Mouse (Mus musculus): ENCODE measurements at regions not wholly inside any gene's neighbourhood (a gene's known extent, or its start where the extent isn't known, plus 50 kb on each side); places are given as distances from the start of the nearest gene placed in this dataset.

DNA sequence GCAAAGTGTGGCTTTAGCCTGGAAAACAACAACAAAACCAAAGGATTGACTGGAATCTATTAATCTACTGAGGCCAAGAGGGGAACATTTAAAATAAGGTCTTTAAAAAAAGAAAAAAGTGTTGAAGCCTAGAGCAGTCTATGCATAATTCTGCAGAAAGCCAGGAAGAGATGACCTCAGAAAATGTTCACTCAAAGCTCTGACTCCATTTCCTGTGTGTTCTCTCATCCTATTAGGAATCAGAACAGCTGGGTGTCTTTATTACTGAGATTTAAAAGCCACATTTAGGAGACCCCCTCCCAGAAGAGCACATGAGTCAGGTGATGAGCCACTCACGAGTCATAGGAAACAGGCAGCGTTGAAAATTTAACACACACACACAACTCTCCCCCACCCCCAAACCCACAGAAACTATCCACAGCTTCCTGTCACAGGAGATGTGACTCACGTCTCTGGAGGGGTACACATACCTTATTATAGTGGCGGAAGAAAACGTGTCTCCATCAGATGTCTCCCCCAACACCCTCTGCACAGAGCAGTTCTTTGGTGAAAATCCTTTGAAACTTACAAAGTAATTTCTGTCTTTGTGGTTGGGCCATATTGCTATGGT lies 140.2 kb upstream of the Hmga2 start:
- no peak for DNase-seq (ENCODE audit: low read depth, low spot score)

DNA sequence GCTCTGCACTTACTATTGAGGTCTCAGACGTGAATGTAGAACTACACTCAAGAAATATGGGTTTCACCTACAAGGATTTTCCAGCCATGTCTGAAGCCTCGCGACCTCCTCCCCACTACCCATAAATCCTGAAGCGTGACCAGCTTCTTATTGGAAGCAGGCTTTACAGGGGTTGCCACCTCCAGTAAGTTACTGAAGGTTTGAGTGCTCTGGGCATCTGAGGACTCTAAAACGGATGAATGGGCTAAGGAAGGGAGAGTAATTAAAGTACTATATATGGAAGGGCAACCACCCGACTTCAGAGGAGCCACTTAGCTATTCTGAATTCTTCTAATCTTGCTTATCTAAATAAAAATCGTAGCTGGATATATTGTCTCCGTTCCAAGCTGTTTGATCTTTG lies 136.1 kb upstream of the Hmga2 start:
- peak; percentile 31 for DNase-seq (ENCODE audit: low read depth, low spot score)

DNA sequence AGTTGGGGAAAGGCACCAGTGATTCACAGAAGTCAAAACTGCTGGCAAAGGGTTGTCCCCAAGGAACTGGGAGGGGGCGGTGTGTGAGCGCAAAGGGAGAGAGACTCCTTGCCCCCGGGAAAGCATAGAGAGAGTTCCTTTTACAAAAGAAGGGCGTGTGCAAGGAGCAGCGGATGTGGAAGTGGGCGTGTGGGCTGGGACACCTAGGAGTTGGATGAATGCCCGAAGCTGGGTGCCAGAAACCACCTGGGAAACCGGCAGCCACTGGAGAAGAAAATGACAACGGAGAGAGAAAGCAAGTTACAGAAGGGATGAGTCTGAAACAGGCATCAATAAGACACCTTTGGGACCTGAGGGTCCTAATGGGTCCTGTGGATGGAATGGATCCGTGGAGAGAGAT lies 133.8 kb upstream of the Hmga2 start:
- DNase-seq (ENCODE audit: low read depth, low spot score): no peak

DNA sequence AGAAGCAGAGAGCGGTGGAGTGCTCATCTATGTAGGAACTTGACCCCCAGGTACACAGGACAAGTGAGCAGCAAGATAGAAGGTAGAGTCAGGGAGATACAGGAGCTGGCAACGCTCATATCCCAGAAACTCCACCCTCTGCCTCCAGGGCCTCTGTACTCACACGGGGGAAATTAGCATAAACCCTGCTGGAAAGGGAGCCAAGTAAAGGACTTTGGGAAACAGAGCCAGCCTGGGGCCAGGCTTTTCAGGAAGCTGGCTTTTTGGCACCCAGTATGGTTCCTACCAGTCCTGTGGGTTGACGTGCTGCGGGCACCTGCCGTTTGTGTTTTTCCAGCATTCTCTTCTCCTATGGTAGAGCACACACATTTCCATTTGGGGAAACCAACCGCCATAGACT lies 128.2 kb upstream of the Hmga2 start:
- no peak for DNase-seq (ENCODE audit: low read depth, low spot score)

DNA sequence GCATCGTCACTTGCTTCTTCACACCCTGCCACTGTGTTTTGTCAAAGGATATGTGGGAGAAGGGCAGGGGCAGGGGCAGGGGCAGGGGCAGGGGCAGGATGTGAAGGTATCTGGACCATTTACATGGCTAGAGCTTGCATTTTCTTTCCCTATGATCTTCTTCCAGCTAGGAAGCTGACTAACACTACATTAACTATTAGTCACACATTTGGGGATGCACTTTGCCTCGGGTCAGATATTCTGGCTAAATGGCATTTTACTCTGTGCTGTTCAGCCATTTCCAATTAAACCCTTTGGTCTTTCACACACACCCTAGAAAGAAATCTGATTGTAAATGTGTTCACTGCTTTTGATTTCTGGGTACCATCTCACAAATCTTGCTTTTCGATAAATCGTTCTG lies 126.9 kb upstream of the Hmga2 start:
- DNase-seq (ENCODE audit: low read depth, low spot score): no peak

DNA sequence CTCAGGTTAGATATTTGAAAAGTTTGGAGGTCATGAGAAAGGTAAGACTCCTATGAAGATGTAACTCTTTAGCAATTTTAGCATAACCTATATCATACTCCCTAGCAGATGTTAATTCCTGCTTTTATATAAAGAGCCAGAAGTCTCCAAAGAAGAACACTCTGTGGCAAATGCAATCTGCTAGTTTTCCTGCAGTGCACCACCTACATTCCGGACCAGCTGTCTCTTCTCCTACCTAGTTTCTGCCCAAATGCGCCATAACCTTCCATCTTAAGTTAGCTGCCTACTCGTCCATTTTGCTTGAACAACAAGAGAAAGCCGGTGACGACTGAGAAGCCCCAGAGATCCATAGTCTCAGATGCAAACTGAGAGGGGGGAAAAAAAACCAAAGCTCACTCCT lies 124.5 kb upstream of the Hmga2 start:
- DNase-seq (ENCODE audit: low read depth, low spot score): no peak

DNA sequence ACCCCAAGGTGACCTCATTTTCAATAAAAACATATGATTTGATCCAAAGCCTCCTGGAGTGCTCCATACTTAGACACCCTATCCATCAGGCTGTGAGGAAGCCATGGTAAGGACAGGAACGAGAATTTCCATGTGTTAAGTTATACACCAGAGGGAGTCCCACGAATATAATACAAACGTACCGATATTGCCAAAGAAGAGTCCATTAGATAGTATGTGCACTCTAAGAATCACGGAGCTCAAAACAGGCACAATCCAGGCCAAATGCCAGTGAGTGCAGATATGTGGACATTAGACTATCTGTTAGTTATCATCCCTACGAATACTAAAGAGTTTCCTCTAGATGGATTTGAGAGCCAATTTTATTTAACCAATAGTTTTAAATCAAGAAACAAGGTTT lies 123.3 kb upstream of the Hmga2 start:
- DNase-seq (ENCODE audit: low read depth, low spot score): no peak

DNA sequence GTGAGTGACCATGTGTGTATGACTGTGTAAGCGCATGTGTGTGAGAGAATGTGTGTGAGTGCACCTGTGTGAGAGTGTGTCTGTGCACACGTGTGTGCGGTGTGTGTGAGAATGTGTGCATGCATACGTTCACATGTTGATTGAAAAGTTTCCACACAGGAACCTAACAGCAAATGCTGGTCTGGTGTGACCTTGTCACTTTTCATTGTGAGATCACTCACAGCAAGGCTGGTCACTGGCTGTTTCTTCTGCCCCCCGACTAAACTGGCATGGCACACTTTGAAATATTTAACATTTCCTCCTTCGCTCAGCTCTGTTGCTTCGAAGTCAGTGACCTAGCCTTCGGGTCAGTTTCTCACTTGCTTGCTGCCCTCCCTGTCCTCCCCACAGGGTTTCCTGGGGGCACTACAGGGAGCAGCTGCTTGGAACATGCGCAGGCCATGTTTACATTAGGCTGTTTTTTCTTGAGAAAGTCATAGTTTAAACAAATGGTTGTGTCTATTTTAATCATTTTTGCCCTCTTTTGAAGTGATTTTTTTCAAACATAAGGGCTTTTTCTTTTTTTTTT lies 121.1 kb upstream of the Hmga2 start:
- no peak for DNase-seq (ENCODE audit: low read depth, low spot score)

DNA sequence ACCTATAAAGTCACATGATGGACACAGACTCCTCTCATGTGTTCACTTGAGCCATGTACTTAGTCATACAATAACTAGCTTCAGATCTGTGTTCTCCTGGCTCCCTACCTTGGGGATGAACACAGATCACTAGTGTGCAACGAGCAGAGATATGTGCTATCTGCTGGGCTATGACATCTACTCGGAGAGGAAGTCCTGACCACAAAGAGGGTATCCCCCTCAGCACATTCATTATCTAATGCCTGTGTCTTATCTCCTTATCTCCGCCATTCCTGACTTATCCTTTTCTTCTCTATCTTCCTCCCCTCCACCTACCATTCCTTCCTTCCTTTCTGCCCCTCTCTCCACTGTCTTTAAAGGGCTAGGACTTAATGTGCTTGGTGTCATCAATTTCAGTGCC lies 118.9 kb upstream of the Hmga2 start:
- DNase-seq (ENCODE audit: low read depth, low spot score): no peak

DNA sequence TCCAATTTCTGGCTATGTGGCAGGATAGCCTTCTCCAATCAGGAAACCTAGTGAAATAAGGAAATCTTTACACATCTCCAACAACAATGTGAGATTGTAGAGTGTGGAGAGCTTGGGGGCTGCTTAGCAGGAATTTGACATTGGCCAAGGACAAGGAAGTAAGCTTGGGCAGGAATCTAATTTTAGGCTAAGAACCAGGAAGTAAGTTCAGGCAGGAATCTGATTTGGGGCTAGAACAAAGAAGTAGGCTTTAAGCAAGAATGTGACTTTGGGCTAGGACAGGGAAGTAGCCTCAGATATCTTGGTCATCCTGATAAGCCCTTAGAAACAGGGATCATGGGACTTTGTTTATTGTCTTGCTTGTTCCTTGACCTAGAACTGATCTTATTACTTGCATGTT lies 117.6 kb upstream of the Hmga2 start:
- no peak for DNase-seq (ENCODE audit: low read depth, low spot score)

DNA sequence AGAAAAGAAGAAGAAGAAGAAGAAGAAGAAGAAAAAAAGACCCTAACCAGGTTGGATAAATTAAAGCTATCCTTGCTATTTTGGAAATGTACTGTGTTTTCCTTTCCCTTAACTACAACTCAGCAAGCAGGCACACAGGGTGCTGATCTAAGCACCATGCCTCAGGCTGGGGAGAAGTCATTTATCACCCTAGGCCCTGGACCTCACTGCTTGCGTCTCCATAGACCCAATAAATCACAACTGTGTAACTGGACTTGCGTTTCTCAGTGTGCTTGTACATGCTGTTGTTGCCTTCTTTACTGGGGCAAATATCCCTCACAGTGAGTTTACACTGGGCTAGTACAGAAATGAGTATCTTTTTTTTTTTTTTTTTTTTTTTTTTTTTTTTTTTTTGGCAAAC lies 113.4 kb upstream of the Hmga2 start:
- DNase-seq (ENCODE audit: low read depth, low spot score): no peak

DNA sequence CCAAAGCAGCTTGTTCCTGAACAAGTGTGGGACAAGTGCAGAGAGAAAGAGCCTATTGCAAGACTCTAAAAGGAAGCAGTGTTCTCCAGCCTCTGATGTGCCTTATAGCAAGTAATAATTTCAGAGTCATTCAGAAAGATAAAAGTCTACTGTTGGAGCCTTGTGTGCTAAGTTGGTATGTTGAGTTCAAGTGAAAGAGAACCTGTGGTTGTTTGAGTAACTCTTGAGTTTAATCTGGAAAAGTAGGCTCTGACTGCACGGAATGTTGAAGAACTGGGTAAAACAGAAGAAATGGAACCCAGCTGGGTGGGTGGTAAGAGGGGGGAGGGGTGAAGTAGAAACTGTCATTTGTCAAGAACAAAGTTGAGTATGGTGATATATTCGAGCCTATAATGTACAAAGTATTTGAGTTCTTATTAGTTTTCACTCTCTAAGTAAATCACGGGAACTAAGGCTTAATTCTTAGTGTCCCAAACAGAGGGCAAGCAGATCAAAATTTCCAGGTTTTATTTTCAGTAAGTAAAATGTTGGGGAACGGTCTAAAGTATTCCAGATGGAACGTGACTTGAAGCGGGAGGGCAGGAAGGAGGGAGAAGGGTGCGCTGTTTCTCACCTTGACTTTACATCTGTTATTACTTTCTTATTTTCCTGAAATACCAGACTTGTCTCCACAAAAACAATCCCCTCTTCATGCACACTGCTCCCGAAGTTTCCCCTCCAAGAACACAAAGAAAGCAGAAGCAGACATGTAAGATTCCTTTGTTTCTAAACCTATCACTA lies 111.8 kb upstream of the Hmga2 start:
- DNase-seq (ENCODE audit: low read depth, low spot score): peak; percentile 67

DNA sequence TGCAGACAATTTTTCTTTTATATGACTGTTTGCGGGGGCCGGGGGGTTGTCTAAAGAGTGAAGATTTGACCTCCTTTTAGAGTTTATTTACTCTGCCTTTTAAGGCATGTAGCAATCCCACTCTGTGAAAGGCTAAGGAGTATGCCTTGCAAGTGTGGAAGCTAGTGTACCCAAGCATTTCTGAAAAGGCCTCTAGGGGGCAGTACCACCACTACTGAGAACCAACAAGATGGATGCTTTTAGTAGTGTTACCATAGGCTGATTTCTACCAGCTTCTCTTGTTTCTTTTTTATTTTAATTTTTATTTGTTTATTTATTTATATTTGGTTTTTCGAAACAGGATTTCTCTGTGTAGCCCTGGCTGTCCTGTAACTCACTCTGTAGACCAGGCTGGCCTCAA lies 110.9 kb upstream of the Hmga2 start:
- no peak for DNase-seq (ENCODE audit: low read depth, low spot score)

DNA sequence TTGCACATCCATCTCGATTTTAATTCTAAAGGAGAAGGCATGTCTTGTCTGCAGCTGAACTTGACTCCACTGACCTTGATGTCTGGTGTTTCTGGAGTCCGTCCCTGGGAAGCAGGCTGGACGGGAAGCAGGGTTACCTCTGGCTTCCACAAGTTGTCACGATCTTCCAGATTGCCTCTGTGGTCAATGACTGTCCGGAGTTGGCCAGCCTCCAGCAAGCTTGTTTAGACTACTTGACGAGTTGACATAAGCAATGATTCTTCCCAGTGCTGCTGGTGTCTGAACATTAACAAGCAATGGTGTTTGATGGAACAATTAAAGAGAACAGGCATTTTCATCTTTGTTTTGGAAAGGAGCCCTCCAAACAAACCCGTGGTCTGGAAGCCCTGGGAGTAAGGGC lies 106.2 kb upstream of the Hmga2 start:
- no peak for DNase-seq (ENCODE audit: low read depth, low spot score)

DNA sequence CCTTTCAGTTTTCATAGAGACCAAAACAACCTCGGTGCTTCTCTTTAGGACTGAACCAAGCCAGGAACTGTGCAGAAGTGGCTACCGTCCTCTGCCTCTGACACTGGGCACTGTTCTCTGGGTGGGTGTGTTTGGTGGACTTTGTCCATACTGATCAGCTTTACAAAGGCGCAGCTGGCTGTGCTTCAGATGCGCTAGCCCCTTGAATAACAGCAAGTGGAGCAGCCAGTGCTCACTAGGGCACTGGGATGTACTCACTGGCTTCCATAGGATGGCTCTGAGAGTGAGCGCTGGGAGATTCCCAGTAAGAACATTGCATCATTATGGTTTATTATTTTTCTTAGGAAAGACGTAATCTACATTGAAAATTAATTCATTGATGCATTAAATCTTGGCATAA lies 105.3 kb upstream of the Hmga2 start:
- DNase-seq (ENCODE audit: low read depth, low spot score): no peak

DNA sequence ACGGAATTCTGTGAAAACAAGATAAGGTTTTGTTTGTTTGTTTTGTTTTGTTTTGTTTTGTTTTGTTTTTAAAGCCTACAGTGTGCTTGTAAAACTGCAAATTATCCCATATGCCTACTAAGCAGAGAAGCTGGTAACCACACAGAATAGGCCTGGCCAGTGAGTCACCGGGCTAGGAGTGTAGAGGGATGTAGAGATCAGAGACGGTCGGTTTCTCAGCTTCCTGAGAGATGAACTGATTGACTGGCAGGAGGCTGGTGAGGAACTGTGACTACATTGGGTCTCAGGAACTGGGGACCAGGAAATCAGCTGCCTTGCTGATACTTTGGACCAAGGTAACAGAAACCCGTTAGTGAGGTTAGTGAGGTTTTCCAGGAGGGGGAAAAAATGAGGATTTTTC lies 100.6 kb upstream of the Hmga2 start:
- DNase-seq (ENCODE audit: low read depth, low spot score): no peak

DNA sequence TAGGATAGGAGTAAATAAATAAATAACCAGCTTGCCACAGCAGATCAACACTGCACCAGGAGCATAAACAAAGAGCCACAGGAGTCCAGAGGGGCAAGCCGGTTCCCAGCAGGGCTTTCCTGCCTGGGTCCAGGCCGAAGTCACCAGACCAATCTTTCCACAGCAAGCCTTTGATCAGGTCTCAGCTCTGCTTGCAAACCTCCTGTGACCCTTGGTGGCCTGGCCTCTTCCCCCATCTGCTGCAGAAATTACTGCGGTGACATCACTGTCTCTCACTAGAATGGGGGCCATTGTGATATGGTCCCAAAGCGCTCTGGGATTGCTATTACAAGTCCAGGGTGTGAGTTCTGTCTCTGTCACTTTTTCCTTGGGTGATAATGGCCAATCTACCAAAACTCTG lies 99.9 kb upstream of the Hmga2 start:
- DNase-seq (ENCODE audit: low read depth, low spot score): no peak

DNA sequence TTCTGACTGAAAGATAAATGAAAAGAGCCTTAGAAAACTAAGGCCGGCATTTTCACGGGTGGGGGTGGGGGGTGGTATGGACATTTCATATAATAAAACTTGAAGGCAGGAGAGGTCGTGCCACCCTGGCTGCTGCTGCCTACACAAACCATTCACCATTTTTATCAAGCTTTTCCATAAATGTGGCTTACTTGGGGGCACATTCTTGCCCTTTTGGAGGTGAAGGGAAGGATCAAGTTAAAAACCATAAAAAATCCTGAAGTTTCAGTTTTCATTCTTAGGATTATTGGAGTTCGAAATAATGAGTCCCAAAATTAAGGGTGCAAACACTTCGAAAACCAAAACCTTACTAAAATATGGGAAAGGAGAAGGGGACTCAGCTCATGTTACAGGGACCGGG lies 95.1 kb upstream of the Hmga2 start:
- DNase-seq (ENCODE audit: low read depth, low spot score): peak; percentile 70

DNA sequence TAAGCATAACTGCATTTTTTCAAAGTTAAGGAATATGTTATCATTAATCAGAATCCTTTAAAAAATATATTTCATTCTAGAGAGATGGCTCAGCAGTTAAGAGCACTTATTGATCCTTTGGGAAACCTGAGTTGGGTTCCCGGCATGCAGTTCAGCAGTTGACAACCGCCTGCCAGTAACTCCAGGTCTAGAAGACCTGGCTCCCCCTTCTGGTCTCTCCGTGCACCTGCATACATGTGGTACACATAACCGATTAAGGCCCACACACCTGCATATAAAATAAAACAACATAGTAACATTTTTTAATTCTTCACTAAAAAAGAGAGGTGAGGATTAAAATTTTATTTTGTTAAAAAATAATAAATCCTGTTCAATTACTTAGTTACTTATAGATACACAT lies 89.7 kb upstream of the Hmga2 start:
- no peak for DNase-seq (ENCODE audit: low read depth, low spot score)

DNA sequence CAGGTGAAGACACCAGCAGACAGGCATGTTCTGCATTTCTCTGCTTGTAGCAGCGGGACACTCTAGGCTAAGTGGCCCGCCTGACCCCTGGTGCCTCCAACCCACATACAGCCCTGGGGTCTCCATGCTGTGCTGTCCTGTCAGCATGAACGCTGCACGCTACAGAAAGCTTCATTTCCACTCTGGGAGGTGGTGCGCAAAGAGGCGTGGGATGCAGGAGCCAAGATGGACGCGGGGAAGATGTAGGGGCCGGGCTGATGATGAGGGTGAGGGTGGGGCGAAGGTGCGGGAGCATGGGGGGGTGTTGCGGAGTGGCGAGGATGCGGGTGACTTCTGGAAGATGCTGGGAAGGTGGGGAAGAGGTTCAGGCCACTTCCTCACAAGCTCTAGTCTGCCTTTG lies 88.6 kb upstream of the Hmga2 start:
- no peak for DNase-seq (ENCODE audit: low read depth, low spot score)

DNA sequence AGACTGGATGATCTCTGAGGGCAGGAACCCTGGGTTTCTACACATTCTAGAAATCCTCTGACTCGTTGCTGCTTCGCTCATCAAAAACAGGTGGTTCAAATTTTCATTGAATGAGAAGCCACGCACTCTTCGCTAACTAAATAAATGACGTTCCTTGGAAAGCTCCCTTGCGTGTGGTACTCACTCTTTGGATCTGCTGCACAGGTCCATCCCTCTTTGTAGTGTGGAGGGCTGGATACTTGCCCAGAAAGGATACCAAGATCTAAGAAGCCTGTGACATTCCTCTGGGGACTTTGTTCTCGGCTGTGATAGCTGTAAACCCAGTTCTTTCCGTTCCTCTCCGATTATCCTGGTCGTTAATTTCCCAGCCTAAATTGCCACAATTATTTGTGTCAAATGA lies 87.7 kb upstream of the Hmga2 start:
- no peak for DNase-seq (ENCODE audit: low read depth, low spot score)

DNA sequence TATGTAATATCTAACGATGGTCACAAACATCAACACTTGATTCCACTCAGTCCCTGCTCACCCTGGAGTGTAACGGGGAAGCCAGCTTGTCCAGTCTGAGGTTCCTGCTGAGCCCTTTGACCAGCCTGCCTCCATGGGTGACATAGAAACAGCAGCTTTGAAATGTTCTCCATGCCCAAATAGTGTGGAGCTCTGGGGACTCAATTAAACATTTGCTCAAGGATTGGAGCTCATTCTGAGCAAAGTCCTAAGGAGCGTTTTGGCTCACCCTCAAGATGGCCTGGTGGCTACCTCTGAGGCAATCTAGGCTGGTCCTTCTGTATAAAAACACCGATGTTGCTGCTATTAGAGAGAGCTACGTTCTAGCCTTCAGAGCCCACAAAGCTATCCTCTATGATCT lies 85.6 kb upstream of the Hmga2 start:
- no peak for DNase-seq (ENCODE audit: low read depth, low spot score)

DNA sequence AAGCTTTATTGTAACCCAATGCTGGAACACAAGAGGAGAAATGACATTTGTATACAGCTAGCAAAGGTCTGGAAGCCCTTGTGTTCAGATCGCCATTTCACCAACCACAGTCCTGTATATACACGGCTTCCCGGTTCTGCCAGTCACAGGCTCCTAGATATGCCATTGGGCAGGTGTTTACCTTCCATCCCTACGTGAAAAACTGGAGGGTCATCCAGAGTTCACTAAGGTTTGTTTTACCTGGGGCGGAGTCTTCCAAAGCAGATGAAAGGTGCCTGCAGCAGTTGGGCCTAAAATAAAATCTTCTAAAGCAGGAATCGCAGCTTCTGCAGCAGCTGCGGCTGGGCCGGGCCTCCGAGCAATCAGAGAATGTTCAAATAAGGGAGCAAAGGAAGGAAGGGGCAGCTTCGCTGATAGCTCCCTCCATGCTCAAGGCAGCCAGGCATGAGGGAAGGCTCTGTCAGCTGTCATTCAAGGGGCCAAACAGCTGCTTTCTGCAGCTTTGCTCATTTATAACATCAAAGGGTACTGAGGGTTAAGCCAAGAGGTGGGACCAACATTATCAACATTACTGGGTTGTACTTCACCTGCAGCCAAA lies 81.7 kb upstream of the Hmga2 start:
- DNase-seq (ENCODE audit: low read depth, low spot score): no peak
